Mouse (Mus musculus) layer of hippocampus, postnatal 36 days (tissue): Measurements from ENCODE around the gene Hnrnpdl. TPM values are rescaled to one million over a fixed set of nuclear protein-coding genes. Genes with fewer than 3 reads are reported as not detected.

Experiments used
- DNase-seq, 2 experiments: peaks; one replicate each; pipeline ENCODE4 v3.0.0; 2022
- total RNA-seq, 2 experiments: library from RNA; stranded (reverse); gene quantifications; 2 replicates each; pipeline ENCODE4 v1.2.3; 2021

The Hnrnpdl gene
- total RNA-seq, 2 experiments from 2014 or later, result 182 to 190 TPM

DNA sequence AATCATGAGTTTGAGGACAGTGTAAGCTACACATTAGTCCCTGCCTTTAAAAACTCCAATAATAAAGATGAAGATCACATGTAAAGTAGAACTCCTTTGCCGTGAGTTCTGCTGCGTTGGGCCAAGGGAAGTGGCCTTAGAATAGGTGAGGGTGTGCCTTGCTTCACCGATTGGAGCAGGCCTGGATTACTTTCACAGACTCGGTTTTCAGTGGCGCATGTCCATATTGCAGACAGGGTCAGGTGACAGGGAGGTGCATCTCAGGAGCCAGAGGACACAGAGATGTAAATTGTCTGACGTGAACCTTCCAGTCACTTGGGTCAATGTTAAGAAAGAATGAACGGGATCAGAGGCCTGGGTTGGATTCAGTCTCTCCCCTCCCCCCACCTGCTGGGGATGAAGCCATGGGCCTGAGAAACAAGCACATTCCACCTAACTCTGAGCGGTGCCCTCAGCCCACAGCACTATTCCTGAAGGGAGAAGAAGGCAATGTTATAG, 7.7 kb upstream of the Hnrnpdl start:
- no peak for DNase-seq

DNA sequence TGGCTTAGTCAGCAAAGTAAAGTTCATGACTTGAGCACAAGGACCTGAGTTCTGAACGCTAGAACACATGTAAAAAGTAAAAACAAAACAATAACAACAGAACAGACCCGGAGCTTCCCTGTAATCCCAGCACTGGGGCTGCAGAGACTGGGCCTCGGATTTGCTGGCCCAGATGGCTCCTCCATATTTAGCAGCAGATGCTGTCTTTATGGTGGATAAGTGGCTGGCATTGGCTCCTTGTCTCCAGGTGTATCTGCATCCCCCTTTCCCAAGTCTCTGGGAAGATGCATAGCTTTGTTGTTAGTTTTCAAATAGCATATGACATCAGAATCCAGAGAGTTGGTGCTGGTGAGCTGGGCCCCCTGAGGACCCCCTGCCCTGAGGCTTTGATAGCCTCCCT, 6.6 kb upstream of the Hnrnpdl start:
- DNase-seq, result no peak

DNA sequence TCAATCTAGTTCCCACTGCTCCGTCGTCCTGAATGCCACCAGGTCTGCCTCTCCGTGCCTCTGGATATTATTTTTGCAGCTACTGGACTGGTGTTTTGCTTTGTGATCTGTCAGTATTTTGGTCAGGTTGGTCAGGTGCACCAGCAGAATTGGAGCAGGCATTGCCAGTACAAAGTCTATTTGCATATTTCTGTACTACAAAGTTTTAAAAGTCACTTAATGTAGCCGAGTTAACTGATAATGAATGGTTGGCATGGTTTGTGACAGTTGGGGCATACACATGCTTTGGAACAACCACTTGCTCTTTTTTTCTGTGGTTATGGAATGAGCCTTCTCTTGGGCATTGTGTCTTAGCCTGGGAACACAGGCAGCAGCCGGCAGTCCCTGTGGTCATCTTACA, 5.2 kb upstream of the Hnrnpdl start:
- DNase-seq, result no peak

DNA sequence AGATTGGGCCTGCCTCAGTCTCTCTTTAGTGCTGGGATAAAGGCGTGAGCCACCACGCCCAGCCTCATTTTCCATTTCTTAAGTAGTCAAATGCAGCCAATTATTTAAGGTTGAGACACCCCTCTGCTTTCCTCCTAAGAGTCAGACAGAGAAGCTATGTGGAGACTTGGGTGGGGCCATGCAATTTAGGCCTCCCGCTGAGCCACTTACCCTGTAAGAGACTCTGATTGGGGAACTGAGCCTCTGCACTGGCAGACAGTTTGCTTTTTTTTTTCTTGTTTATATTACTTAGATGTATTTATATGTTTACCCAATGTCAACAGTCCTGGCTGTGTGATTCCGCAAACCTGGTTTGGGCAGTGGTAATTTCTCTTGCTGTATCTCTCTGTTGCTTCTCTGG, 4.6 kb upstream of the Hnrnpdl start:
- DNase-seq, result no peak

DNA sequence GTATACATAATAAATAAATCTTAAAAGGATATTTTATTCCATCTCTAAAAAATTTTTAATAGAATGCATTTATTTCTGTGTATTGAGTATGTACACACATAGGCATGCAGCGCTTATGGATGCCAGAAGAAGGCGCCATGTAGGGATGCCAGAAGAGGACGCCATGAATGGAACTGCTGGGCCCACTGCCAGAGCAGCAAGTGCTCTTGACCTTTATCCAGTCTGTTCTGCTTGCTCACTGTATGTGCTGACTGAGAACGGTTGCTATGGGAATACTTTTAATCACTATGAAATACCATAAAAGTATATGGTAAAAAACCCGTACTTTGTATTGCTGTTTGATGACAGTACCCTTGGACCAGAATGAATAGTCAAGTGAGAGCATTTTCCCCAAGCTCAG, 3.9 kb upstream of the Hnrnpdl start:
- no peak for DNase-seq

DNA sequence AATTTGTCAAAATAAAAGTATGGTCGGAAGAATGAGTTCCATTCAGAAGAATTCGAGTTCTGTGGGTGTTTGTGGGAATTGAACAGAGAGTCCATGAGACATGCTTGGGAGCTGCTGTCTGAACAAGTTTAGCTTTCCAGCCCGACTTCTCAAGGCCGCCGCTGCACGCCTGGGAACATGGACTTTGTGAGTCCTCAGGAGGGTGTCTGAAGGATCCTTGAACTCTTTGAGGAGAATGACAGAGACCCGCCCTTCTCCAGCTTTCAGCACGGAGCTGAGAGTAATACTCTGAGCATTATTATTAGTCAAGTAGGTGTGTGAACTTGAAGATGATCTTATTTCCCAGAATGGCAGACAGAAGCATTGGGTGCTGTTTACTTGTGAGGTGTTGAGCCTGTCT, 3.0 kb upstream of the Hnrnpdl start:
- no peak for DNase-seq

DNA sequence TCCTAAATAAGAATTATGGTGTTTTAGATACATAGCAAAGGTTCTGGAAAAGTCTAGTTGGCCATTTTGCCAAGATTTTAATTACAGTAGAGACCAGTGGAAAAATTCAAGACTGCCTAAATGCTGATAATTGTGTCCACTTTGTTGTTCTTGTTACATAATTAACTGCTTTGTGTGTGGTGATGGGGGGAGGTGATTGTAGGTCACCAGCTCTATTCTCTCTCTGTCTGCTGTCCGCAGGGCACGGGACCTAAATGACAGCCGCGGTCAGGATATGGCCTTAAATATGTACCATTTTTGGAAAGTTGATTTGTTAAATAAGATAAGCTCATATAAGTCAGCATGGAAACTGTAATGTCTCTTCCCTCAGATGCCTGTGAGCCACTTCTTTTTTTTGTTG, 1.8 kb upstream of the Hnrnpdl start:
- no peak for DNase-seq

DNA sequence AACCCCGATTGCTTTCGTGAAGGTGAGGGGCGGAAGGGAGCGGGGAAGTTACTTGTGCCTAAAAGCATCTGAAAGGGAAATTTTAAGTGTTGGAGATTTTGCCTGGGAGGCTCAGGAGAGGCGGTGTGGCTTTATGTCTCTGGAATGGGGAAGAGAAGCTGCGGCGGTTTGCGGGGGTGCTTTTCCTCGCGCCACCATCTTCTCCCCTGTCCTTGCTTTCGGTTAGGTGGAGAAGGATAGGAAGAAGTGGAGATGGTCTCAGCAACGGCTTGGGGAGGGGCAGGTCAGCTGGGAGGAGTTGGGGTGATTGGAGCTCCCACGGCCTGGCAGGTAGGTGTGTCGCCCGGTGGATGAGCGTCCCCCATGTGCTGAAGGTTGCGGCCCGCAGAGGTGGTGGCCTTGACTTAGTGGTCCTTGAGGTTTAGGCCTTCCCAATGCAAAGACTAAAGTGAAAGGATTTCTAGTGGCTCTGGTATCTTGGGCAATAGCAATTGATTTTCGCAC, 869 bp upstream of the Hnrnpdl start:
- peak in 1 of 2 experiments; percentile 50 for DNase-seq

DNA sequence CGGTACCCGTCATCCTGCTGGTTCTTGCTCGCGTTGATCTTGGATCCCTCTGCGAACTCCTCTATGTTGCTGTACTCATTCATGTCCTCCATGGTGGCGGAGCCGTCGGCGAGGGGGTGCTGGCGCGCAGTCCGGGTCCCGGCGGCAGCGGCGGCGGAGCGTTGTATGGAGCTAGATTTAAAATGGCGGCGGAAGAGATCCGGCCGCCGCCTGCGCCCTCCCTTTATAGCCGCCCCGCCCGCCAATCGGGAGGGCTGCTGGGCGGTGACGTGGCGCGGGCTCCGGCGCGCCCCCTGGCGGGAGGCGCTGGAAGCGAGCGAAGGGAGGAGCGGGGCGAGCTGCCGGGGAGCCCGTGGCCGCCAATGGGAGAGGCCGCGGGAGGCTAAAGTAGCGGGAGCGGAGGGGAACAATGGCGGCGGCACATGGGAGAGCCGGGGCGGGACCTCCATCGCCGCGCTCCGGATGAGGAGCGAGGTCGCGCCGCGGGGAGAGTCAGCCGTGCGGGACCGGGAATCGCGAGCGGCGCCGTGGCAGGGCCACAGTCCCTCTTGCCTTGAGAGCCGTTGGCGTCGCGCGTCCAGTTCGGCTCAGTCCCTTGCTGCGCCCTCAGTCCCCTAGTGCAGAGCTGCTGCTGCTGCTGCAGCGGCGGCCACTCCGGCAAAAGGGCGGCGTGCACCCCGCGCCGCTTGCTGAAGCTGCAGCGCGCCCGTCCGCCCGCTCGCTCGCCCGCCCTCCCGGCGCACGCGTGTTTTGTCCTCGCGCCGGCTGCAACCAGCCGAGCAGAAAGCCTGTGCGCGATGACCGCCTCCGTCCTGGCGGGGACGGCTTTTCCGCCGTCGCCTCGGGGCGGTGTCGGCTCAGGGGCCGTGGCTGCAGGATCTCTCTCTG, 506 bp downstream of the Hnrnpdl start:
- DNase-seq, result peak; percentile 97 to 99

DNA sequence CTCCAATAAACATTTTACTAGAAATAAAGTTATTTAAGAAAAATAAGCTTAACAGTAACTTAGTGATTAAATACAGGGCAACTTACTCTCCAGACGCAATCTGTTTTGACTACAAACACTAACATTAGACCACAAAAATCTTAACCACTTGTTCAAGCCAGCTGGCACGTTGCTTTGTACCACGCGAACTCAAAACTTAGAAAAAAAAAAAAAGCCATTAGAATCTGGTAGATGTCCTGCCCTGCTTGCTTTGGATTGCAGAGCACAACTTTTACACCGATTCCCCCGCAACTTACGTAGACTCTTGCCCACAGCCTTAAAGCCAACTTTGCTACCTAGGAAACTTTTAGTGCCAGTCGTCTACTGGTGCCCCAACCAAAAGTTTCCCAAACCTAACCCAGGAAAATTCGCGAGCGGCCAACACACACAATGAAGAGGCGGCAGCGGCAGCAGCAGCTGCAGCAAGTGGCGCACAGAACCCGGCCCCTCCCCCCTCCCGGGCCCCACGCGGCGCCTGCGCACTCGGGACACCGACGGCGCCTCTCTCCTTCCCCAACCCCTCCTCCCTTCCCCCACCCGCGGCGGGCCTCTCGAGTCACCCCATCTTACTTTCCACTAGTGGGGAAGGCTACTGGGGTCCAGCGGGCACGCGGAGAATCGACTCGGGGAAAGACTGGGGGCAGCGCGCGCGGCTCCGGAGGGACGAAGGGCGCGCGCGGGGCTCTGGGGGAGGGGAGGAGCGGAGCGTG, 1.3 kb downstream of the Hnrnpdl start:
- DNase-seq, result peak; percentile 82 to 86

DNA sequence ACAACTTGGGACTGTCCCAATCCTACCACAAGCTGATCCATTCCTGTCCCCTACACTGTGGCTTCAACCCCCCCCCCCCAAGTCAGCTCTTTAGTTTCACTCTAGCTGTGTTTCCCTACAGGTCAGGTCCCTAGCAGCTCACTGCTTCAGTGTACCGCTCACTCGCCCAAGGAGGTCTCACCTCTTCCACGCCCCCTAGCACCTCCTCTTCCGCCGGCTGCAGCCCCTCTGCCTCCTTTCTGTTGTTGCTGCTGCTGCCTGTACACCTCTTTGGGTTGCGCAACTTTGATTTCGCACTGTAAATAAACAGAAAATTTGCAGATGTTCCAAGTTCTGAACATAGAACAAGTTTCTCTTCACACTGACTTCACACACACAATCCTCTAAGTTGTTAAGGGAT, 2.8 kb downstream of the Hnrnpdl start:
- no peak for DNase-seq

DNA sequence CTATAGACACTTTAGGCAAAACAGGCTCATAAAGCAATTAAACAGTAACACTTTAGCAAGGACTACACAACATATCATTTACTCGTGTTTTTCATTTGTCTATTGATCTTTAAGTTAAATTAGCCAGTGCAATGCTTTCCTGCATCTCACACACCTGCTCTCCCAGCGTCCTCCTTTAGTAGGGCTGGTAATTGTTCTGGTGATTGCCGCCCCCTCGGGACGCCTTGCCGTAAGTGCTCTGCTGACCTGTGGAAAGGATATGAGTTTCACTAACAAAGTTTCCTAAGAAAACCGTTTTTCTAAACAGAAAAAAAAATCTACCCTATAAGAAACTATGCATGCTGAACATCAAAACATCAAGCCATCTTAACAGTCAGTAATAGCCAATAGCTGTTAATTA, 3.5 kb downstream of the Hnrnpdl start:
- DNase-seq, result no peak

DNA sequence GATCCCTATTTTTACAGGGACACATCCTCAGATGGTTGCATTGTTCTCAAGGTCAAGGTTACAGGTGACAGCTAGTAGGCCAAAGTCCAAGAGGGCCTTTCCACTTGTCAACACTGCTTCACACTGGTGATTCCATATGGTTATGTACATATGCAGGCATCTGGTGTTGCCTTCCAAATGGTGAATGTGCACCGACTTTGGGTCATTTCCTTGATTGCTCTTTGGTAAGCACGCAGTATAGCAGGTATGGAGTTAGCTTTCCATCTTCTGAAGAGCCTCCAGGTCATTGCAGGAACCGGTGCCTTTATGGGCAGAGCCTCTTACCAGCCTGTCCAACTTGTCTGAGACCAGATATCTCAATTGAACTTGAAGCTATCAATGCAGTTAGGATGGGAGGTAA, 6.8 kb downstream of the Hnrnpdl start:
- DNase-seq, result no peak

DNA sequence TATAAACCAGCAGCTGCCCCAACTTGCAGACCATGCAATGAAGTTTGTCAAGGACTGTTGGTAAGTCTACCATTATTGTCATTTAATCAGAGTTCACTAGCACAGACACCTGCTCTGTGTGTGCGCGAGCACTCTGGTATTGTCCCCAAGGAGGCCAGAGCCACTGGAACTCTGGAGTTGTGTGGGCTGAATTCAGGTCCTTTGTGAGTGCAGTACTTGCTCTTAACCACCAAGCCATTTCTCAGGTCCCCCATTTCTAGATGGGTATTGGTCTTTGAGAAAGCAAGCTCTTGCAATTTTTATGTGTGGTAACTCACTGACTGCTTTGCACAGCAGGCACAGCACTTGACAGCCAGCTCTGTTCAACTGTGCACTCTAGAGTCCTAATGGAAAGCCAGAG, 7.4 kb downstream of the Hnrnpdl start:
- no peak for DNase-seq

DNA sequence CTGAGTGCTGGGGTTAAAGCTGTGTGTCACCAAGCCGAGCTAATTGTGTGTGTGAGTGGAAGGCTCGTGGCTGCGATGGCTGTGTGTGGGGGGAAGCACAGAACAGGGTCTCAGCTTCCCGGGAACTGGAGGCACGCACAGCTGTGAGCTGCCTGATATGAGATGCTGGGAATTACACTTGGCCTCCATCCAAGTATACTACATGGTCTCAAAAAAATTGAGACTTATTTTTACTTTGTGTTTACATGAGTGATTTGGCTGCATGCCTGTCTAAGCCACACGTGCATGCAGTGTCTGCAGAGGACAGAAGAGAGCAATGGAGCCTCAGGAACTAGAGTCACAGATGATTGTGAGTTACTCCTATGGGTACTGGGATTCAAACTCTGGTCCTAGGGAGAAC, 9.4 kb downstream of the Hnrnpdl start:
- DNase-seq, result no peak

DNA sequence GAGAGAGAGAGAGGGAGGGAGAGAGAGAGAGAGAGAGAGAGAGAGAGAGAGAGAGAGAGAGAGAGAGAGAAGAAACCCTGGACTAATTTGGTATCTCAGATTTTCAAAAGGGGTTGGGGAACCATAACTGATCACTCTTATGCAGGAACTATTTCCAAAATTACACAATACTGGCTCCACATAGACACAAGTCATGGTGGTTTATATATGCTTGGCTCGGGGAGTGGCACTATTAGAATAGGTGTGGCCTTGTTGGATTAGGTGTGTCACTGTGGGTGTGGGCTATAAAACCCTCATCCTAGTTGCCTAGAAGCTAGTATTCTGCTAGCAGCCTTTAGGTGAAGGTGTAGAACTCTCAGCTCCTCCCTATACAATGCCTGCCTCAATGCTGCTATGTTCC, 14.6 kb downstream of the Hnrnpdl start:
- DNase-seq, result no peak

DNA sequence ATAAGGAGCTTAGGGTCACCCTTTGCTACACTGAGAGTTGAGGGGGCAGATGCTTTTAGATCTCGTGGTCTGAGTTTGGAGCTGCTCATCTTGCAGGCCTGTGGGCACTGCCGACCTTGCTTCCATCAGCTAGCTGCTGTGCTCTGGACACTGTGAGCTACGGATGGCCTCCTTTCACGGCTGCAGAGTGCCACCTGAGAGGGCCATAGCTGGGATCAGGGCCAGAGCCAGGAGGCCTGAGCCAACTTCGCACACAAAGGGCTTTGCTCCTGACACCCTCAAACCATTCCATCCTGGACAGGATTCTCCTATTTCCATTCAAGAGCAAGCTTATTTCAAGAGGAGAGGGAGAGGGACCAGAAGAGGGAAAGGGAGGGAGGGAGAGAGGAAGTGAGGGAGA, 15.1 kb downstream of the Hnrnpdl start:
- no peak for DNase-seq

DNA sequence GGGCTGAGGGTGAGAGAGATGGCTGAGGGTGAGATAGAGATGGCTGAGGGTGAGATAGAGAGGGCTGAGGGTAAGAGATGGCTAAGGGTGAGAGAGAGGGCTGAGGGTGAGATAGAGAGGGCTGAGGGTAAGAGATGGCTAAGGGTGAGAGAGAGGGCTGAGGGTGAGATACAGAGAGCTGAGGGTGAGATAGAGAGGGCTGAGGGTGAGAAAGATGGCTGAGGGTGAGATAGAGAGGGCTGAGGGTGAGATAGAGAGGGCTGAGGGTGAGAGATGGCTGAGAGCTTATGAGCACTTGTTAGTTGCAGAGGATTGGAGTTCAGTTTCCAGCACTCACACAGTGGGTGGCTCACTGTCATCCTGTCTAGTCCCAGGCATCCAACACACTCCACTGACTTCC, 19.4 kb downstream of the Hnrnpdl start:
- DNase-seq, result no peak

DNA sequence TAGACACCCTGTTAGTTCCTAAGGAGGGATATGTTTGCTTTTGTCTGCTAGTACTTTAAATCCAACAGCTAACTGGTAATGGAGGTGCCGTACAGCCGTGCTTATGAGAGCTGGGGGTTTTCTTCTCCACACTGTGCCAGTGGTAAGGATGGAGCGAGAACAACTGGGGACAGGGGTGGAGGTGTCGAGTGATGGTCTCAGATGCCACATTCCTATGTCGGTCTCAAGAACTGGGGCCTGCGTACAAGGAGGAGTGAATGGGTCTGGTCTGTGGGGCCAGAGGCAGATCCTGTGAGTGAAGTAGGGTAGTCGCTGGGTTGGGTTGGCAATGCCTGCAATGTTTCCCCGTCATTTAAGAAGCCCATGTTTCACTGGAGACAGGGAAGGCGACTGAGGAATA, 26.9 kb downstream of the Hnrnpdl start:
- DNase-seq, result no peak

DNA sequence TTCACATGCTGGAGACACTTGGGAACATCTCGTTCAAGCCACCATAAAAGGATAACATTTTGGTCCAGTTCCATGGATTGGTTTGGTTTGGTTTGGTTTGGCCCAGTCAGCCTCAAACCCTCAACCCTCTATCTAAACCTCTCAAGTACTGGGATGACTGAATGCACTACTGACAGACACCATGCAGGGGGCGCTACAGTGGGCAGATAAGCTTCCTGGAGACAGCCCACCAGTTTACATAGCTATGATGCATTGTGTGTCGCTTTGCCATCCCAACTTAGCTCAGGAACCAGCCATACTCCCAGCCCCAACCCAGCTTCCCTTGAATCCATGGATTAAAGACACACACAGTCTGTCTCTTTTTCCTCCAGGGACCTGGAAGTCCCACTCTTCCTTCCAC, 31.0 kb downstream of the Hnrnpdl start:
- DNase-seq, result no peak

DNA sequence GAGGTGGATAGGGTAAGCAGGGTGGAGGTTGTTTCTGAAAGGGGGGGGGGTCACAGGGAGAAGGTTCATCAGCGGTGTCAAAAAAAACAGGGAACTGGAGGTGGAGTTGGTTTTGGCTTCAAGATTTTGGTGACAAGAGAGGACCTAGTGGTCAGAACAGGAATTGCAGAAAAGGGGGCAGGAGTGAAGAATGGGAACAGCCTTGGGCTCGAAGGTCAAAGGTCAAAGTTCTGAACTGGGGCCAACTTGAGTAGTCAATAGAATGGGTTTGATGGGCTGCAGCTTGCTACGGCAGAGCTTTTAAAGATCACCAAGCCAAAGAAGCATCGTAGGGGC, 32.5 kb downstream of the Hnrnpdl start:
- DNase-seq, result no peak

DNA sequence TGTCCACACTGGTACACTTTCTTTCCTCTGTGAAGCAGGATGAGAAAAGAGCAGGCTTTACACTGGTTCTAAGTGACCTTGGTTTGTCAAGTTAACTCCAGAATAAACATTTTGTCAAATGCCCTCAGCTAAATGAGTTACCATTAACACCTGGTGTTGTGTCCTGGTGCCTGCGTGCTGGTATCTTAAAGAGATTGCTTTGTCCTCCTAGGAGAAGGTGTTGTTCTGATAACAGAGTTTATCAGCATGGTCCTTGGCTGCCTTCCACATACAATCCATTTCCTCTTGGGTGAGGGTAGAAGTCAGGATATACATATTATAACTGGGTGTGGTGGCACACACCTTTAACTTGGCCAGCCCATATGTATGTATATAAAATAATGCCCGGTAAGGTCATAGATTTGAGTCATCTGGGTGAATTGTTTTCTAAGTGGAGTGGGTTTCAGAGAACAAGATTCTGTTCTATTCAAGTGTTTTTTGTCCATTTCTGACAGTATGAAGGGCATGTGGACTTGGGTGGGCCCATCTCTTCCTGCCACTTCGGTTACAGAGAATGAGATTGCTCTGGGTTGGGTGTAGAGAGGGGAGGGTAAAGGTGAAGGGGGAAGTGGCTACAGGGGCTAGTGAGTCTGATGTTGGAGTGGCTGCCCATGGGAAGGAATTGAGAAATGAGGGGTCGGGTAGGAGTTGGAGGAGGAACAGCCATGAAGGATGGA, 33.0 kb downstream of the Hnrnpdl start:
- no peak for DNase-seq

DNA sequence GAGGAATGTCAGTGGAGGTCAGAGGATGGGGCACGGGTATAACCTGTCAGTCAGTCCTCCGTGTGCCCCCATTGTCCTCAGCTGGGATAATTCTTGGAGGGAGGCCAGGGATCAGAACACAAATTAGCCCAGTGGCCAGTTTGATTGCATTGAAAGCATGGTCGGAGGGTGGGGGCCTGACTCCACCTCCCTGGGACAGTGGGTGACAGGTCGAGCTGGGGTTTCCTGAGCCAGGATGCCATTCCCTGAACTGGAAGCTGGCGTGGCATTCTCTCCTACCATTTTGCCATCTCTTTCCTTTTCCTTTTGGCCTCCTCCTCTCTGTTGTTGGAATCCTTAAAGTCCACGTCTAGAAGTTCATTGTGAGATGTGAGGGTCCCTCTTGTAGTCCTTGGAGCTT, 33.6 kb downstream of the Hnrnpdl start:
- no peak for DNase-seq
